Mouse (Mus musculus): Measurements from ENCODE around the gene Tfap4.

DNA sequence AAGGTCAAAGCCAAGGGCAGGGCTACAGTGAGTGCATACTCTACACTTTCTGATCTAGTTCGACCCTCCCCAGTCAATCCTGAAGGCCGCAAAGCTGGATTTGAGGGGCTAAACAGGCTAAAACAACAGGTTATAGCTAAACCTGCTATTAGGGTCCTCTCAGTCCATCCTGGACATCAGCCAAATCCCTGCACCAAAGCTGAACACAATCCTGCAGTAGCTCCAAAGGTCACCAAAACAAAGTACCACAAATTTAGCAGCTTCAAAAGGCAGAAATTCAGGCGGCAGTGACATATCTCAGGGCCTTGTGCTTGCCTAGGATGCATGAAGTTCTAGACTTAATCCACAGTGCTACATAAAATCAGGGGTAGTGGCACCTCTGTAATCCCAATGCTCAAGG, 53.5 kb downstream of the Tfap4 start:
- no peak for TF ChIP-seq CTCF (IDR thresholded peaks at IDR 0.05; ENCODE audit: control insufficient read depth, insufficient read depth, insufficient read length)
- no peak for TF ChIP-seq USF1 (IDR thresholded peaks at IDR 0.05; ENCODE audit: low read depth)
- TF ChIP-seq MYOD1 (IDR thresholded peaks at IDR 0.05; ENCODE audit: control insufficient read depth, insufficient read length, low read depth) = no peak
- TF ChIP-seq CEBPB (IDR thresholded peaks at IDR 0.05; ENCODE audit: low read depth) = no peak

All from C2C12 (cell line).